Mouse (Mus musculus) ES-Bruce4 (cell line): Measurements from ENCODE around the gene Ssbp2. TPM values are rescaled to one million over a fixed set of nuclear protein-coding genes. Genes with fewer than 3 reads are reported as not detected.

Experiments
- H3K27ac ChIP-seq: 2 replicates; pipeline ENCODE4 v1.5.1; 2012; ENCODE audit warnings: low read length, inconsistent platforms; ENCODE audit not compliant: insufficient read depth
- H3K27me3 ChIP-seq: 2 replicates; pipeline ENCODE4 v1.6.1; 2012; ENCODE audit warnings: mild to moderate bottlenecking, low read length, inconsistent platforms; ENCODE audit not compliant: control insufficient read depth, poor library complexity, insufficient read depth, severe bottlenecking
- H3K36me3 ChIP-seq: 2 replicates; pipeline ENCODE4 v1.6.1; 2012; ENCODE audit warnings: inconsistent platforms, mild to moderate bottlenecking, low read length, moderate library complexity; ENCODE audit not compliant: control insufficient read depth, poor library complexity, insufficient read depth, severe bottlenecking
- H3K4me1 ChIP-seq: one replicate; pipeline ENCODE4 v1.8.1; 2011; ENCODE audit warnings: low read length; ENCODE audit not compliant: control insufficient read depth, insufficient read depth
- H3K4me3 ChIP-seq: 2 replicates; pipeline ENCODE4 v1.5.1; 2011; ENCODE audit warnings: low read depth, mild to moderate bottlenecking, low read length
- H3K9ac ChIP-seq: 2 replicates; pipeline ENCODE4 v1.6.1; 2012; ENCODE audit warnings: low read depth, mild to moderate bottlenecking, inconsistent platforms; ENCODE audit not compliant: poor library complexity, severe bottlenecking
- H3K9me3 ChIP-seq: replicated peaks from 2 replicates; pipeline ENCODE4 v1.6.1; 2012; ENCODE audit warnings: mild to moderate bottlenecking, low read length, inconsistent platforms; ENCODE audit not compliant: control insufficient read depth, poor library complexity, insufficient read depth, severe bottlenecking
- CTCF ChIP-seq: IDR thresholded peaks from one replicate; pipeline ENCODE4 v1.8.1; 2011; ENCODE audit warnings: low read depth, low read length
- EP300 ChIP-seq: IDR thresholded peaks from 2 replicates; pipeline ENCODE4 v1.6.1; 2011; ENCODE audit warnings: low read depth, low read length; ENCODE audit not compliant: insufficient read depth
- POLR2A ChIP-seq: IDR thresholded peaks from one replicate; pipeline ENCODE4 v1.8.1; 2011; ENCODE audit warnings: low read length; ENCODE audit not compliant: insufficient read depth
- polyA plus RNA-seq: library from polyadenylated mRNA; stranded (reverse); fragments of >200 nt; gene quantifications from 2 replicates; pipeline ENCODE4 v1.2.4, GENCODE M21; 2011; ENCODE audit warnings: low read depth; ENCODE audit not compliant: missing spikeins, insufficient read depth, insufficient read length

The Ssbp2 gene
- polyA plus RNA-seq, 1 experiment: 5.5 TPM

- TF ChIP-seq EP300: no peak
- no peak for TF ChIP-seq CTCF
- TF ChIP-seq POLR2A: no peak
- Histone ChIP-seq H3K27ac (no peak overlapping the region), H3K4me1 (peaks cover 2% of the 10 kb centered on the region), H3K36me3 (no peaks in the 10 kb centered on the region), H3K9ac (no peak overlapping the region), H3K27me3 (no peaks in the 10 kb centered on the region), H3K9me3 (no peaks in the 10 kb centered on the region), H3K4me3 (no peak overlapping the region)
These were observed 289.9 kb downstream of the Ssbp2 start for GRCm38 (mm10) chr13:91749981-91750380.

Other genes starting within 250 kb of the Ssbp2 start
- 2.1 and 3.1 TPM in 2 replicates for gene Atg10, start 236.3 kb upstream of the Ssbp2 start, polyA plus RNA-seq